Mouse (Mus musculus) C2C12 (cell line): ENCODE results near the gene Smc3.

Source experiments
- CTCF ChIP-seq: IDR thresholded peaks from one replicate; pipeline ENCODE4 v1.5.1; 2011; ENCODE audit not compliant: control insufficient read depth, insufficient read depth, insufficient read length
- MAX ChIP-seq: IDR thresholded peaks from one replicate; pipeline ENCODE4 v1.6.1; 2011; ENCODE audit warnings: mild to moderate bottlenecking, control low read depth

- TF ChIP-seq MAX, result no peak
- TF ChIP-seq CTCF, result no peak
Measured at GRCm38 (mm10) chr19:53567864-53568263, 32.3 kb upstream of the Smc3 start.
